Mouse (Mus musculus) lung, adult 2 months (tissue): ENCODE measurements at regions not wholly inside any gene's neighbourhood (a gene's known extent, or its start where the extent isn't known, plus 50 kb on each side); places are given as distances from the start of the nearest gene placed in this dataset.

Experiments used
- CTCF ChIP-seq: fragments of 200-500 bp; IDR thresholded peaks from 2 replicates; pipeline ENCODE4 v1.5.1; 2011; ENCODE audit warnings: mild to moderate bottlenecking, low read length, control low read depth; ENCODE audit not compliant: insufficient read depth
- POLR2A ChIP-seq: fragments of 200-500 bp; IDR thresholded peaks from 2 replicates; pipeline ENCODE4 v1.6.1; 2011; ENCODE audit warnings: low read depth, mild to moderate bottlenecking, control low read depth, low read length, borderline replicate concordance; ENCODE audit errors: extremely low read depth

DNA sequence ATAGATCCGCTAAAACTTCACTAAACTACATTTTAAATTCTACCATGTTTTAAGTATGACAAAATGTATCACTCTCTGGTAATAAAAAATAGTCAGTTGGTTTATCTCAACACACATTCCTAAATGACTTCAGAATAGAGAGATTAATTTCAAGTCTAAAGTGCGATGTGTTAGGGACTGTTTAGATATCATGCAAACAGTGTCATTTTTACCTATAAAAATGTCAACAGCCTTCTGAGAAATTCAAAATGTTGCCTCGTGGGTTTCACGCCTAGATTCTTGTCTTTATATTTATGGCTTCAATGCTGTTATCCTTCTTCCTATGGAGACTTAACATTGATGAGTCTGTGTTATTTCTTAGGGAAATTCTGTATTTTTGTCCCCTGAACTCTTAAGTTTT is 53.7 kb upstream of the P2ry1 start:
- TF ChIP-seq POLR2A, result no peak
- TF ChIP-seq CTCF, result no peak
